Mouse (Mus musculus): ENCODE measurements around the gene Nap1l4. TPM values are rescaled to one million over a fixed set of nuclear protein-coding genes. Genes with fewer than 3 reads are reported as not detected.

The Nap1l4 gene
- polyA plus RNA-seq, 1 experiment from 2014 or later: 79.3 TPM

DNA sequence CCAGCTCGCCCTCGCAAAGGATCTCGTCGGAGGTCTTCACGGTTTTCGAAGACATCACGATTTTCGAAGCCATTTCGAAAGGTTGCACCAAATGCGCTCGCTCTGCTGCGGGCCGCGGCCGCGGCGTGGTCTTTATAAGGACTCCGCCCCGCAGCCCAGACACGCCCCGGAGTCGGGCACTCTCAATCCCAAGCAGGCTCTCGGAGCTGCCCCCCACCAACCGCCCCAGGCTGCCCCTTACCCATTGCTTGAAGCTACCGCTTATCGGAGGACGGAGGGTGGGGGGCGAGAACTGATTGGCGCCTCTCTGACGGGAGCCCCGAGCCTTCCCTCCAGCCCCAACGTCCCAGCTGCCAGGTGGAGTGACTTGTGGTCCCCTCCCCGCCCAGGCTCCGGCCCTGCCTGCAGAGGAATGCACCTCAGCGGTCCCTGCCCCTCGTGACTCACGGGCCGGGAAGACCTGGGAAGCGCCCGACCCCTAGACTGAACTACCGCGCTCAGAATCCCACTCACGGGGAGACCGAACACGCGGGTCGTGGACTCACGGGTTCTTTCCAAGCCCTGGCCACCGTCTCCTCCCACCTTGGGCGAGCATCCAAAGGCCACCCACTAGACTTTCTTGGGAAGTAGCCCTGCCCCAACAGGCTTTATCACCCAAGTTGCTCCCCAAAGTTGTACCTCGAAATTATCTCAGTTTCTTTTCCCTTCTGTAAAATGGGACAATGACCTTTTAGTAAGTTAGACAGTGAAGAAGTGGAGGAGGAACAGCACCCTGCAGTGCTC is 46.3 kb downstream of the Nap1l4 start, which contains the start of gene Phlda2:
Gene Phlda2 (minus strand): TSS at position 733 of the 783 bp plus-strand sequence.
- WGBS (ENCODE audit: insufficient replicate concordance): 4% methylated on average over 51 of the region's 51 CpGs
- Histone ChIP-seq H3K4me1 (replicated peaks) (peaks cover 12% of the 10 kb centered on the region), H3K27ac (replicated peaks) (no peak within 1 kb of the TSS), H3K4me2 (peak within 1 kb of the TSS; percentile 60), H3K27me3 (peaks cover 71% of the 10 kb centered on the region), H3K9ac (peak within 1 kb of the TSS; percentile 42; the same call in 1 of the 2 replicates), H3K36me3 (replicated peaks) (no peaks in the 10 kb centered on the region), H3K9me3 (replicated peaks) (no peaks in the 10 kb centered on the region), H3K4me3 (replicated peaks) (peak within 1 kb of the TSS; percentile 44)
- ATAC-seq (ENCODE audit: insufficient read depth): no peak

DNA sequence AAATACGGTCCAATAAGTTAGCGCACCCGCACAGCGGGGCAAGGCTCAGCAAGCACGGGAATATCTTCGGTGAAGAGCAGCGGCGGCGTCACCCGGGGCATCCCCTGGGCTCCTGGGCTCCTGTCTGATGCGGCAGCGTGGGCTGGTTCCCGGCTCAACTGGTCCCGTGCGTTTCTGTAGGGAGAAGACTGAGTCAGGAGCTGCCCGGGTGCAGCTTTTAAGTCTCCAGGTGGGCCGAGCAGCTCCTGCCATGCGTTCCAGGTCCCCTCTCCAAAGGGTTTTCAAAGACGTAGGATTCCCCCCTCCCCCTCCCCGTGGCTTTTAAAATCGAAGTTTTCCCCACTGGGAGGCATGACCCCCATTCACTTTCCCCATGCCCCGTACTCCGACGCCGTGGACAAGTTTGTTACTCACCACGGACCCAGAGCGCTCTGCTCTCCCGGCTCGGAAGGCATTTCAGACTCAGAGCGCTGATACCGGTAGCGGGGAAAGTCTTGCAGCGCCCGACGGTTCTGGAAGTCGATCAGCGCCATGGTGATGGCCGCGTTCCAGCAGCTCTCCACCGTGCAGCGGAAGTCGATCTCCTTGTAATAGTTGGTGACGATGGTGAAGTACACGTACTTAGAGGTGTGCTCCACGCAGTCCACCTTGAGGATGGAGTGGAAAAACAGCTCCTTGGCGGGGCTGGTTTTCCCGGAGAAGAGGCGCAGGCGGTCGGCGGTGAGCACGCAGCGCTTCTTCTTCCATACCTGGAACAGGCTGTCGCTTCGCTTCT is 47.1 kb downstream of the Nap1l4 start:
- H3K27me3 ChIP-seq: peaks cover 71% of the 10 kb centered on the region
- H3K9me3 ChIP-seq (replicated peaks): no peaks in the 10 kb centered on the region
- H3K4me3 ChIP-seq (replicated peaks): peak overlapping the region; percentile 44
- H3K27ac ChIP-seq (replicated peaks): no peak overlapping the region
- peak overlapping the region; percentile 60 for H3K4me2 ChIP-seq
- no peaks in the 10 kb centered on the region for H3K36me3 ChIP-seq (replicated peaks)
- peak overlapping the region; percentile 42; the same call in 1 of the 2 replicates for H3K9ac ChIP-seq
- 3% methylated on average over 55 of the region's 55 CpGs for WGBS (ENCODE audit: insufficient replicate concordance)
- peaks cover 12% of the 10 kb centered on the region for H3K4me1 ChIP-seq (replicated peaks)
- ATAC-seq (ENCODE audit: insufficient read depth): no peak

DNA sequence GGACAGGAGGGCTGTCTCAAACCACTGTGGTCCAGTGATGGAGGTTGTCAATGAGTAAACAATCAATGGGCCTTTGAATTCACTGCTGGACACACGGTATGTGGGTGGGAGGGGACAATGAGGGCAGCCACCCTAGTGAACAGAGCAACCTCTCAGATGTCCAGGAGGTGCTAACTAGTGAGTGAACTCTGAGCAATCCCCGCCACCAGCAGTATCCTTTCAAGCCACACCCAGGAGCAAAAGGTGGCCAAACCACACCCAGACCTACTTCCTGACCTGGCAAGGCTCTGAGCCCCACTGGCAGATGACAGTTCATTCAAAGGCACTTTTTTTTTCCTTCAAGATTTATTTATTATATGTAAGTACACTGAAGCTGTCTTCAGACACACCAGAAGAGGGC is 48.0 kb downstream of the Nap1l4 start:
- Histone ChIP-seq H3K4me2 (0 out of 2 replicates have a peak overlapping the region, but pooled peaks have one; percentile 60), H3K4me1 (replicated peaks) (peaks cover 16% of the 10 kb centered on the region), H3K36me3 (replicated peaks) (no peaks in the 10 kb centered on the region), H3K9ac (no peak overlapping the region), H3K27me3 (peaks cover 68% of the 10 kb centered on the region), H3K4me3 (replicated peaks) (no peak overlapping the region), H3K9me3 (replicated peaks) (no peaks in the 10 kb centered on the region), H3K27ac (replicated peaks) (no peak overlapping the region)
- 39% methylated on average over 2 of the region's 2 CpGs for WGBS (ENCODE audit: insufficient replicate concordance)
- peak; percentile 58 for ATAC-seq (ENCODE audit: insufficient read depth)

DNA sequence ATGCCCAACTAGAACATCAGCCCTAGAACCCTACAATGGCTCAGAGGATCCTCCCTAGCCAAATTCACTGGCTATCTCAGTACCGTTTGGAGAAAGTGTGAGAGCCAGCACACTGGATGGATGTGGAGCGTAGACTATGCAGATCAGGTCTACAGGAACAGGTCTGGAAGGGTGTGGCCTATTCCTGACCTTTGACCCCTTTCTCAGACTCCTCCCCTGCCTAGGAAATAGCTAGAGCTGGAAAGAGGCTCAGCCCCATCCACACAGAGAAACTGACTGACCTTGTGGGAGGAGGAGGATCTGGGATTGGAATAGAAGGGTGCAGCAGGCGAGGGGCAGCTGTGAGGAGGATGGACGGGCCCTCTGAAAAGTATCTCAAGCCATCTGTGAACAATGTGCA is 50.3 kb downstream of the Nap1l4 start:
- Histone ChIP-seq H3K4me2 (no peak overlapping the region), H3K36me3 (replicated peaks) (no peaks in the 10 kb centered on the region), H3K4me1 (replicated peaks) (peaks cover 24% of the 10 kb centered on the region), H3K27ac (replicated peaks) (no peak overlapping the region), H3K4me3 (replicated peaks) (no peak overlapping the region), H3K27me3 (peaks cover 49% of the 10 kb centered on the region), H3K9me3 (replicated peaks) (no peaks in the 10 kb centered on the region), H3K9ac (no peak overlapping the region)
- ATAC-seq (ENCODE audit: insufficient read depth): no peak
- WGBS (ENCODE audit: insufficient replicate concordance): 62% methylated on average over 4 of the region's 4 CpGs

DNA sequence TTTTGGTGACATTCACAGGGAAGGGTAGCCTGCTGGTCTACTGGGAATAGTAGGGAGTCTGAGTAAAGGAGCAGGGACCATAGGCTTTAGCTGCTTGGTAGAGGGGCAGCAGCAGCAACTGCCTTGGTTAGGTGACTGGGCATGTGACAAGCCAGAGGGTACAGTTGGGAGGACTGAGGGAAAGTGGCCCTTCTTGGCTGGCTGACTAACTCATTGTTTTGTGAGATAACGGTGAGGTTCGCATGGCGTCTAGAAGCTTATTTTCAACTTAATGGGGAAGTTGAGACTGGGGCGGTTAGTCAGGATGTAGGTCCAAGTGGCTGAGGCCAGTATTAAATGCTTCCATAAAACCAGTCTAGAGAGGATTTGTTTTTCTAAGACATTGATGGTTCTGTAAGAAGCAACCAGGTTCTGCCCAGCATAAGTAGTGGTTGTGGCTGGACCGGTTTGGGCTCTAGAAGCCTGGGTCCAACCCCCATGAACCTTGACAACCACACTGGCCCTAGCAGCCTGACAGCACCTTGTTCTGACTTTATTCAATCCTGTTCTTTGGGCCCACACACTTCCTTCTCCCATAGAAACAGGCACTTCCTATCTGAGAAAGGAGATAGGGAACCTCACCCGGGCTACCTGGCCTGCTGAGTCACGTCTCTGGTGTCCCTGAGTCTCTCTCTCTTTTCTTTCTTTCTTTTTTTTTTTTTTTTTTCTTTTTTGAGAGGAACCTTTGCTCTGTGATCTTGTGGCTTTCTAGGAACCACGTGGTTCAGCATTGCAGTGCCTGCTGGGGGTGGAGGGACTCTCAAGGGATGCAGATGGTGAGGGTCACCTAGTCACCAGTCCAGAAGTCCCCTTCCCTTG is 53.6 kb downstream of the Nap1l4 start:
- no peak overlapping the region for H3K9ac ChIP-seq
- no peak overlapping the region for H3K27ac ChIP-seq (replicated peaks)
- H3K36me3 ChIP-seq (replicated peaks): no peaks in the 10 kb centered on the region
- H3K27me3 ChIP-seq: peaks cover 17% of the 10 kb centered on the region
- H3K4me3 ChIP-seq (replicated peaks): no peak overlapping the region
- H3K4me1 ChIP-seq (replicated peaks): peaks cover 14% of the 10 kb centered on the region
- WGBS (ENCODE audit: insufficient replicate concordance): 16% methylated on average over 8 of the region's 8 CpGs
- H3K9me3 ChIP-seq (replicated peaks): no peaks in the 10 kb centered on the region
- no peak for ATAC-seq (ENCODE audit: insufficient read depth)
- no peak overlapping the region for H3K4me2 ChIP-seq

DNA sequence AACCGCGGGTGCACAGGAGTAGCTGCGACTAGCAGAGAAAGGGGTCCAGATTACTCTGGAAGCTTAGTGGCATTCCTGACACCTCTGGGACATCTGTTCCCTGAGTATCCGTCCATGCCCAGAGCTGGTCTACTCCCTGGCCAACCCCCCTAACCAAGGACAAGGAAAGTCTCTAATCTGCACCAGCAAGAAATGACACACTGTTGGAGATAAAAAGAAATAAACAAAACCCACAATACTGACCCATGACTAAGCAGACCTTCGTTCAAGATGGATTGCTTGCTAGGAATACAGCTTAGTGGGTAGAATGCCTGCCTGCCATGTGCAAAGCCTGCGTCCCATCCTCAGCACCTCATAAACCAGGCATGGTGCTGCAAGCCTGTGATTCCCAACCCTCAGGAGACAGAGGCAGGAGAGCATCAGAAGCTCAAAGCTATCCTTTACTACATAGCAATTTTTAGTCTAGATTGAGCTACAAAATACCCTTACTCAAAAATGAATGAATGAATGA is 55.2 kb downstream of the Nap1l4 start:
- H3K4me1 ChIP-seq (replicated peaks): peaks cover 20% of the 10 kb centered on the region
- no peak overlapping the region for H3K27ac ChIP-seq (replicated peaks)
- 57% methylated on average over 6 of the region's 6 CpGs for whole genome bisulfite sequencing (ENCODE audit: insufficient replicate concordance)
- H3K9me3 ChIP-seq (replicated peaks): no peaks in the 10 kb centered on the region
- no peak overlapping the region for H3K9ac ChIP-seq
- H3K36me3 ChIP-seq (replicated peaks): no peaks in the 10 kb centered on the region
- H3K27me3 ChIP-seq: 0 out of 2 replicates have a peak, but pooled peaks cover under 1% of the 10 kb centered on the region
- H3K4me2 ChIP-seq: no peak overlapping the region
- H3K4me3 ChIP-seq (replicated peaks): no peak overlapping the region
- no peak for ATAC-seq (ENCODE audit: insufficient read depth)

DNA sequence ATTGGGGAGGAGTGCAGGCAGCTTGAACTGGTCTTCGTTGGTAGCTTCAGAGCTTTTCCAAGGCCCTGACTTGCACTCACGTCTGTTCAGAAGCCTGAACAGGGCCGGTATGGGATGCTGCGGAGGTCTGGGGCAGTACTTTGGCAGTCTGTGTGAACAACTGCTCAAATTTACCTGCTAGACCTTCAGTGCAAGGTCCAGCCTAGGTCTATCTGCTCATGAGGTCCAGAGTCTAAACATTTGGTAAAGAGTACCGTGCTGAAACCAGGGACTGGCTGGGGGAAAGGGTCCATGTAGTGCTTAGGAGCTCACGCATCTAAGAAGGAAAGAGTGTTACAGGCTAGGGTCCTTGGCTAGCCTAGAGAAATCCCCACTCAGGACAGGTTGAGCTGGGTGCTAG is 59.2 kb downstream of the Nap1l4 start:
- H3K27ac ChIP-seq (replicated peaks): no peak overlapping the region
- no peaks in the 10 kb centered on the region for H3K9me3 ChIP-seq (replicated peaks)
- H3K36me3 ChIP-seq (replicated peaks): no peaks in the 10 kb centered on the region
- H3K9ac ChIP-seq: no peak overlapping the region
- no peak overlapping the region for H3K4me2 ChIP-seq
- WGBS (ENCODE audit: insufficient replicate concordance): 43% methylated on average over 6 of the region's 6 CpGs
- no peak overlapping the region for H3K4me3 ChIP-seq (replicated peaks)
- peaks cover 8% of the 10 kb centered on the region; the same call in 1 of the 2 replicates for H3K4me1 ChIP-seq (replicated peaks)
- peak; percentile 69 for ATAC-seq (ENCODE audit: insufficient read depth)
- H3K27me3 ChIP-seq: no peaks in the 10 kb centered on the region

DNA sequence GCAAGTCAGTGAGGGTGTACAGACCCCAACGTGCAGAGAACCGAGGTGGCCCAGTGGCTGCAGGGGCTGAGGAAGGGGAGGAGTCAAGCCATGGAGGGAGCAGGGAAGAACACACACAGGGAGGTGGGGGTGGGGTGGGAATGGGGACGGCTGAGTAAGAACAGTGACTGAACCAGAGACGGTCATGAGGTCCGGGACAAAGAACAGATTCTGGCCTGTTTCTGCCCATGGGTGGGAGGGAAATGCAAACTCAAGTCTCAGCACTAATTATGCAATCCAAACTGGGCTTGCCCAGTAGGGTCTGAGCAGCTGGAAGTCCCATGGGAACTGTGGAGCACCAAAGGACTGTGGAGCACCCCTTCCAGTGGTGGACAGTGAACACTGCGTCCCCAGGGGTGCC is 66.4 kb downstream of the Nap1l4 start:
- Histone ChIP-seq H3K4me3 (replicated peaks) (no peak overlapping the region), H3K36me3 (replicated peaks) (no peaks in the 10 kb centered on the region), H3K4me1 (replicated peaks) (0 out of 2 replicates have a peak, but pooled peaks cover 5% of the 10 kb centered on the region), H3K9me3 (replicated peaks) (no peaks in the 10 kb centered on the region), H3K4me2 (no peak overlapping the region), H3K27ac (replicated peaks) (no peak overlapping the region), H3K9ac (no peak overlapping the region), H3K27me3 (peaks cover 12% of the 10 kb centered on the region)
- peak; percentile 65 for ATAC-seq (ENCODE audit: insufficient read depth)
- 15% methylated on average over 6 of the region's 6 CpGs for WGBS (ENCODE audit: insufficient replicate concordance)

DNA sequence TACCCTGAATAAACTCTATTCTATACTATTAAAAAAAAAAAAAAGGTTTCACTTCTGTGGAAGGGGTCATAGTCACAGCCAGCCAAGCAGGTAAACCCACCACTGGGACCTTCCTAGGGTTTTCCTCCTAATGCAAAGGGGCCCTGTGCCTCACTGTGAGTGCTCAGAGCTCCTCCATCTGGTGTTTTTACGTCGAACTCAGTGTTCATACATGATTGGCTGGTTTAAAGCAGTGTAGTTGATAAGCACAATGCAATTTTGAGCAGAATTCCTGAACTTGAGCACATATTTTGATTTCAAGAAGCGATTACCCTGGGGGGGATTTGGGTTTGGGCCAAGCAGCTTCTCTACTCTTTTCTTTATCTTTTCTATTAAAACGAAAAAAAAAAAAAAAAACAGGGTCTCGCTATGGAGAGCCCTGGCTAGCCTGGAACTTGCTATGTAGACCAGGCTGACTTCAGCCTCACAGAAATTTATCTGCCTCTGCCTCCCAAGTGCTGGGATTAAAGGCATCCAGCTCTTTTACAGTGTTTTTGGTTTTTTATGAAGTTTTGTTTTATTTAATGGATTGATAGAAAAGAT is 67.0 kb downstream of the Nap1l4 start:
- no peak overlapping the region for H3K4me2 ChIP-seq
- WGBS (ENCODE audit: insufficient replicate concordance): 29% methylated on average over 5 of the region's 5 CpGs
- no peak overlapping the region for H3K4me3 ChIP-seq (replicated peaks)
- H3K36me3 ChIP-seq (replicated peaks): no peaks in the 10 kb centered on the region
- no peak overlapping the region for H3K9ac ChIP-seq
- H3K27ac ChIP-seq (replicated peaks): no peak overlapping the region
- peaks cover 12% of the 10 kb centered on the region for H3K27me3 ChIP-seq
- H3K9me3 ChIP-seq (replicated peaks): no peaks in the 10 kb centered on the region
- H3K4me1 ChIP-seq (replicated peaks): 0 out of 2 replicates have a peak, but pooled peaks cover 5% of the 10 kb centered on the region
- ATAC-seq (ENCODE audit: insufficient read depth): no peak

DNA sequence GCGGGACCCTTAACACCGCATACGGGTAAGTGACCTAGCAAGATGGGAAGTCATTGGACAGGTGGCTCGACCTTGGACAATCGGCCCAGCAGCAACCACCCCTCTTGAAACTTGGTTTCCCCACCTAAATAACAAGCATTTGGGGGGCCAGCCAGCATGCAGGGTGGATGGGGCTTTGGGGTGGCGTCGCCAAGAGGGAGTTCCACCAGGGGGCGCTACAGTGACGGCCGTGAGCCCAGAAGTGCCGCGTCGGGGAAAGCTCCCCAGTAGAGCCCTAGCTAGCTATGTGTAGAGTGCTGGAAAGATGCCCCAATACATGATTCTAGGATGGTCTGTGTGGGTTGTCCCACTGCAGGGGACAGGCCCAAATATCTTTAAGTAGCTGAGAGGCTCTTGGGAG is 68.4 kb downstream of the Nap1l4 start:
- no peak overlapping the region for H3K4me2 ChIP-seq
- no peak overlapping the region for H3K9ac ChIP-seq
- H3K27ac ChIP-seq (replicated peaks): no peak overlapping the region
- H3K27me3 ChIP-seq: peaks cover 12% of the 10 kb centered on the region
- H3K4me3 ChIP-seq (replicated peaks): no peak overlapping the region
- H3K4me1 ChIP-seq (replicated peaks): peaks cover 12% of the 10 kb centered on the region; the same call in 1 of the 2 replicates
- 22% methylated on average over 13 of the region's 13 CpGs for WGBS (ENCODE audit: insufficient replicate concordance)
- no peaks in the 10 kb centered on the region for H3K36me3 ChIP-seq (replicated peaks)
- no peak for ATAC-seq (ENCODE audit: insufficient read depth)
- H3K9me3 ChIP-seq (replicated peaks): no peaks in the 10 kb centered on the region

Data from liver, embryonic 15.5 days (tissue).